Mouse (Mus musculus) neural tube, embryonic 15.5 days (tissue): ENCODE results near the gene A930017K11Rik. TPM values are rescaled to one million over a fixed set of nuclear protein-coding genes. Genes with fewer than 3 reads are reported as not detected.
A peak's percentile ranks its signal among the peaks of the same experiment; 100 is the strongest.

ENCODE experiments used
- ATAC-seq: fragments of 200-750 bp; cut with Nextera tagmentation; 2 replicates; pipeline ENCODE4 v1.8.0; 2017; ENCODE audit warnings: mild to moderate bottlenecking, moderate TSS enrichment, moderate library complexity; ENCODE audit not compliant: low FRiP score
- H3K27ac ChIP-seq: fragments of 300-500 bp; sonication (generic); replicated peaks from 2 replicates; pipeline ENCODE4 v1.5.1; 2015; ENCODE audit warnings: mild to moderate bottlenecking, inconsistent platforms
- H3K27me3 ChIP-seq: fragments of 300-500 bp; sonication (generic); replicated peaks from 2 replicates; pipeline ENCODE4 v1.6.1; 2015; ENCODE audit warnings: inconsistent platforms
- H3K36me3 ChIP-seq: fragments of 300-500 bp; sonication (generic); 2 replicates; pipeline ENCODE4 v1.6.1; 2015; ENCODE audit warnings: inconsistent platforms
- H3K4me1 ChIP-seq: fragments of 300-500 bp; sonication (generic); 2 replicates; pipeline ENCODE4 v1.6.1; 2015; ENCODE audit warnings: inconsistent platforms
- H3K4me2 ChIP-seq: fragments of 300-500 bp; sonication (generic); 2 replicates; pipeline ENCODE4 v1.6.1; 2015; ENCODE audit warnings: inconsistent platforms, mild to moderate bottlenecking, moderate library complexity
- H3K4me3 ChIP-seq: fragments of 300-500 bp; sonication (generic); replicated peaks from 2 replicates; pipeline ENCODE4 v1.5.1; 2015; ENCODE audit warnings: mild to moderate bottlenecking, inconsistent platforms
- H3K9ac ChIP-seq: fragments of 300-500 bp; sonication (generic); replicated peaks from 2 replicates; pipeline ENCODE4 v1.6.1; 2015; ENCODE audit warnings: mild to moderate bottlenecking, inconsistent platforms
- H3K9me3 ChIP-seq: fragments of 300-500 bp; sonication (generic); replicated peaks from 2 replicates; pipeline ENCODE4 v1.6.1; 2016; ENCODE audit warnings: inconsistent platforms
- WGBS: fragments of 180-500 bp; shearing (Covaris S2); methylation state at CpG from one replicate; pipeline ENCODE4 v1.1.7; 2015; ENCODE audit warnings: mixed read lengths; 5-methylcytosine and 5-hydroxymethylcytosine counted together
- polyA plus RNA-seq: library from polyadenylated mRNA; unstranded; fragments of >200 nt; fragmentation: Nextera tagmentation; extraction: Ambion mirVana; gene quantifications from 2 replicates; pipeline ENCODE4 v1.2.1, GENCODE M21; 2015

A930017K11Rik gene
- polyA plus RNA-seq, 1 experiment from 2014 or later: 0.24 TPM

DNA sequence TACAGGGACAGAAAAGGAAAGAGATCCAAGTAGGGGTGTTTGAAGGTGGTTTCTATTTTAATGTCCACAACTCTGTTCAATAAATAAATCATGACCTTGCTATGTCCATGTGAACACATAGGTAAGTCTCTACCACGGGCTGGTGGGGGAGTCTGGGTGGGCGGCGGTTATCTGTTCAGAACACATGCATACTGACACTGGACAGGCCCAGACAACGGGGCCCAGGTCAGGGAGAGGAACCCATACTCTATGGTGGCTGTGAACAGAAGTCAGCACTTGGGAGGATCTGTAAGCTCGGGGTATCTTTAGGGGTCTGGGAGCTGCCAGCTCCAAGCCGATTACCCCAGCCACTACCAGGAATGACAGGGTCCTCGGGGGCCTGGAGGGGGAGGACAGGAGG is 6.0 kb downstream of the A930017K11Rik start:
- Histone ChIP-seq H3K4me2 (no peak overlapping the region), H3K27ac (no peak overlapping the region), H3K4me1 (peaks cover 12% of the 10 kb centered on the region), H3K36me3 (no peaks in the 10 kb centered on the region), H3K9me3 (no peaks in the 10 kb centered on the region), H3K27me3 (peaks cover 18% of the 10 kb centered on the region), H3K4me3 (no peak overlapping the region), H3K9ac (no peak overlapping the region)
- 79% methylated on average over 7 of the region's 7 CpGs for whole genome bisulfite sequencing
- no peak for ATAC-seq

DNA sequence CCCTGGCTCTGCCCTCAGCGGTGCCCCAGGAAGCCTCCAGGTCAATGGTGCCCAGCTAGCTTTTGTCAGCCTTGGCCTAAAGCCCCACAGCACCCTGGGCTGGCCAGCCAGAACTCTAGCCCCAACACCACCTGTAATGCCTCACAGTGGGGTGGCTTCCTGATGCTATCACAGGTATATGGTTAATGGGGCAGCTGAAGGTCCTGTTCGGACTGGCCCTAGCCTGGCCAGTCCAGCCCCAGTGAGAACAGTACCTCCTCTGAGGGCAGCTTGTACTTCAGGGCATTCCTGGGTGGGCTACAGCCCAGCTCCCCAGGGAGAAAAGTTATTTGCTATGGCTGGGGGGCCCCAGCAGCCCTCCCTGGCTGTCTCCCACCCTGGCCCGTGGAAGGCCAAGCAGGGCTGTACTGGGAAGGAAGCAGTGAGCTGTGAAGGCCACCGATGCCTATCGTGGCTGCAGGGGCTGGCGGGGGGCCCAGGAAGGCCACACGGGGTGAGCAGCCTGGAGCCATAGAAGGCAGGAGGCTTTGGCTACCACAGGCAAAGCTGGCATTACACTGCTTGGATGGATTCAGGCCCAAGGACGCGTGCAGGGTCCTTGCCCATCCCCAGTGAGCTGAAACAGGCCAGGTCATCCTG is 6.7 kb downstream of the A930017K11Rik start:
- Histone ChIP-seq H3K4me2 (no peak overlapping the region), H3K9me3 (no peaks in the 10 kb centered on the region), H3K4me3 (no peak overlapping the region), H3K9ac (no peak overlapping the region), H3K4me1 (peaks cover 15% of the 10 kb centered on the region), H3K27ac (no peak overlapping the region), H3K36me3 (no peaks in the 10 kb centered on the region), H3K27me3 (peaks cover 12% of the 10 kb centered on the region)
- WGBS: 72% methylated on average over 9 of the region's 9 CpGs
- ATAC-seq: no peak

DNA sequence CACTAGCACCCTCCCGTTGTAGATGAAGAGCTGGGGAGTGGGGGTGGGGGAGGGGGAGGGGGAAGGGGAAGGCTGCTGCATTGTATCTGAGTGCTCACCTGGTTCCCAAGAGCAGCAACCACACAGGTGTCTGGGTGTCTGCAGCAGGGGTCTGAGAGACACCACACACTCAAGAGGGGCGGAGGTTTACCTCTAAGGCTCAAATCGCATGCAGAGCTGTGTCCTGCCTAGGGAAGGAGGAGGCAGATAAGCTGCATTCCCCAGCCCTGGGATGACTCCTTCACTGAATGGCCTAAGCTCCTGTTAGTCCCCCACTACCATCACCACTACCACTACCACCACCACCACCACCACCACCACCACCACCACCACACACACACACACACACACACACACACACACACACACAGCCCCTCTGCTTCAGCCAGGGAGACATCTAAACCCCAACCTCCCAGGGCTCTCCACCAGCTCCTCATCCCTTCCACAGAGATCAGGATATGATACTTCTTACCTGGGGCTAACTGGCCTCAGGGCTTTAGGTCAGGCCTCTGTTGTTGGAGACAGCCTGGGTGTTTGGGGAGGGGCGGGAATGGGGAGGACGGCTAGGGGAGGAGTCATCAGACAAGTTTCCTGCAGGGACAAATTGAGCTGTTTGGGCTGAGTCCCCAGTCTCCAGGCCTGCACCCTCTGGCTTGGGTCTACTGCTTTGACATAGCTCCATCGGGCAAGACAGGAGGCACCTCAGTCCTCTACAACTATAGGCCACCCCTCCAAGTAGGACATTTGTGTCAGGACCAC is 7.8 kb downstream of the A930017K11Rik start, which contains the start of the genes Pigq and Nhlrc4:
Gene Pigq (minus strand): TSS at position 571 of the 798 bp plus-strand sequence.
Gene Nhlrc4 (minus strand): TSS at position 596 of the 798 bp plus-strand sequence.
- H3K27me3 ChIP-seq: peaks cover 1% of the 10 kb centered on the region
- H3K27ac ChIP-seq: no peak within 1 kb of the TSS
- no peaks in the 10 kb centered on the region for H3K36me3 ChIP-seq
- H3K9me3 ChIP-seq: no peaks in the 10 kb centered on the region
- H3K4me1 ChIP-seq: peaks cover 24% of the 10 kb centered on the region
- WGBS: 62% methylated on average over 6 of the region's 6 CpGs
- no peak for ATAC-seq
- no peak within 1 kb of the TSS for H3K4me2 ChIP-seq
- no peak within 1 kb of the TSS for H3K4me3 ChIP-seq
- no peak within 1 kb of the TSS for H3K9ac ChIP-seq

DNA sequence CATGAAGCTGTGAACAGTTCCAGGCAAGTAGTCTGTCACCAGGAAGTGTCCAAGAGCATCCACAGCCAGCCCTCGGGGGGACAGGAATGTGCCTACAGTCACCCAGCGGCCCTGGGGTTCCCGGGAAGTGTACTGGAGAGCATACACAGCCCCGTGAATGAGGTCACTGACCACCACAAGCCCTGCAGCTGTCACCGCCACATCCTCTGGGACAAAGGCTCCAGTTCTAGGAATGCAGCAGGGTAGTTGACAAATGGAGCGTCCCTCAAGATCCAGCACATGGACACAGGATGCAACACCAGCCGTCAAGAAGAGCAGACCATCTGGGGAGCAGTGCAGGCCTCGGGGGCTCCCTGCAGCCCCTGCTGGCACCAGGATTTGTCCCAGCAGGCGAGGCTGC is 8.6 kb downstream of the A930017K11Rik start:
- Histone ChIP-seq H3K9ac (no peak overlapping the region), H3K9me3 (no peaks in the 10 kb centered on the region), H3K36me3 (no peaks in the 10 kb centered on the region), H3K4me2 (no peak overlapping the region), H3K4me3 (no peak overlapping the region), H3K27ac (no peak overlapping the region), H3K27me3 (no peaks in the 10 kb centered on the region), H3K4me1 (peaks cover 24% of the 10 kb centered on the region)
- WGBS: 83% methylated on average over 9 of the region's 9 CpGs
- no peak for ATAC-seq

DNA sequence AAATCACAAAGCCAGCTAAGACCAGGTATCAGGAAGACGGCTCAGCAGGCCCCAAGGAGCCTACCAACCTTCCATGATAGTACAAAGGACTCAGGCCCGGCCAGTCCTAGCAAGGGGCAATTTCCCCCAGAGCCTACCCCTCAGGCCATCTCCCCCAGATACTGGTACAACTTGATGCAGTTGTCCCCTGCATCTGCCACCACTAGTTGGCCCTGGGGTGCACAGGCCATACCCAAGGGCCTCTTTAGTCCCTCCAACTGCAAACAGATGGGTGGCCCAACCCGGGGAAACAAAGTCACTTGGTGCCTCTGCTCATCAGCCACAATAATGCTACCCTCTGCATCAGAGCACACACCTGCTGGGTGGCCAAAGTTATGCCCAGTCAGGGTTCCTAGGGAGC is 9.1 kb downstream of the A930017K11Rik start:
- H3K36me3 ChIP-seq: no peaks in the 10 kb centered on the region
- ATAC-seq: no peak
- H3K9ac ChIP-seq: no peak overlapping the region
- peaks cover 24% of the 10 kb centered on the region for H3K4me1 ChIP-seq
- no peaks in the 10 kb centered on the region for H3K27me3 ChIP-seq
- 90% methylated on average over 3 of the region's 3 CpGs for WGBS
- no peak overlapping the region for H3K27ac ChIP-seq
- H3K4me3 ChIP-seq: no peak overlapping the region
- no peak overlapping the region for H3K4me2 ChIP-seq
- H3K9me3 ChIP-seq: no peaks in the 10 kb centered on the region

DNA sequence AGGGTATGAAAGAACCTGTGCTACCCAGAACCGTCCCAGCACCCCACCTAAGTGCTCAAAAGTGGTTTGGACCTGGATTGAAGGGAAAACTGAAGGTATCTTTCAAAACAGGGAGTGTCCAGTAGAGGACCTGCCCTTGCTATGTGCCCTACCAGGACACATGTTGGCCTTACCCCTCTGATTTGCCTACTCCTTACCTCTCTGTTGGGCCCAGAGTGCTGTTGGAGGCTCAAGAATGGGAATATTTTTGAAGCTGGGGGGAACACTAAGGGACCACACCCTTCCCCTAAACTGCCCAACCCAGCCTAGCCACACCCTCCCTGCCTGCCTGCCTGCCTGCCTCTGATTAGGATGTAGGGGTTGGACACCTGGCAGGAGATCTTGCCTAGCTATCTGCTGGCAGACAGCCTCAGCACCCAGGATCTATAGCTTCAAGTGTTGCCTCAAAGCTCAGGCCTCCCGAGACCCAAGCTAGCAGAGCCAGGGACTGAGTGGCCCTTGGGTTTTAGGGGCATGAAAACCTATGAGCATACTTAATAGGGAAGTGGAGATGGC is 9.7 kb downstream of the A930017K11Rik start:
- no peaks in the 10 kb centered on the region for H3K36me3 ChIP-seq
- H3K4me3 ChIP-seq: no peak overlapping the region
- H3K4me1 ChIP-seq: peaks cover 24% of the 10 kb centered on the region
- H3K27me3 ChIP-seq: no peaks in the 10 kb centered on the region
- 90% methylated on average over 2 of the region's 2 CpGs for WGBS
- H3K4me2 ChIP-seq: peak overlapping the region; percentile 74; the same call in 1 of the 2 replicates
- no peak overlapping the region for H3K27ac ChIP-seq
- H3K9ac ChIP-seq: no peak overlapping the region
- ATAC-seq: no peak
- H3K9me3 ChIP-seq: no peaks in the 10 kb centered on the region

DNA sequence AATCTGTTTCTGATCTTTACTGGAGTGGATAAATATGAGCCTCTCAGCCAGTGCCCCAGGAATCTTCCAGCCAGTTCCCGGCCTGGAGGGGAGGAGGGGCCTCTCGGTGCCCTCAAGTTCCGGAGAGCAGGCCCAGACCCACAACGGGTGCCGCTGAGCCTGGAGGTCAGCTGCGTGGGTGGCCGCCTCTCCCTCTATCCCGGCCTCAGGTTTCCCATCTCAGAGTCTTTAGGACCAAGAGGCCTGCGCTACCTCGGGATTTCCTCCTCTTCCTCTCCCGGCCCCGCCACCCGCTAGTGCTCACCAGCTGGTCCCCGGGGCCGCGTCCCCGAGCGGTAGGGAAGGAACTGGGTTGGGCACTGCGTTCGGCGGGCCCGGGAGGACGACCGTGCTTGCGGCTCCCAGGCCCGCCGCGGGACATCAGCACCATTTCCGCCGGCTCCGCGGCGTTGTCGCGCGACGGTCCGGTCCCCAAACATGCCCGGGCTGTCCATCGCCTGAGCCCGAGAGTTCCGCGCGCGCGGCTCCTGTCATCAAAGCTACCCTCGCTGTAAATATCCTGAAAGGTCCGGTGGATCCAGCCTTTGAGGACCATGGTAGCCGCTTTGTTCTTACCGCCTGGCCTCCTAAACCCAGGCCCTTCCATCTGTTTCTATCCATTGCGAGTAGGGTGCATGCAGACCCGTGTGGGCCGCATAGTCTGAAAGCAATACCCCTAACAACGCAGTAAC is 10.7 kb downstream of the A930017K11Rik start:
- peaks cover 5% of the 10 kb centered on the region for H3K36me3 ChIP-seq
- 3% methylated on average over 49 of the region's 54 CpGs for WGBS
- peak; percentile 74; the same call in 1 of the 2 replicates for ATAC-seq

DNA sequence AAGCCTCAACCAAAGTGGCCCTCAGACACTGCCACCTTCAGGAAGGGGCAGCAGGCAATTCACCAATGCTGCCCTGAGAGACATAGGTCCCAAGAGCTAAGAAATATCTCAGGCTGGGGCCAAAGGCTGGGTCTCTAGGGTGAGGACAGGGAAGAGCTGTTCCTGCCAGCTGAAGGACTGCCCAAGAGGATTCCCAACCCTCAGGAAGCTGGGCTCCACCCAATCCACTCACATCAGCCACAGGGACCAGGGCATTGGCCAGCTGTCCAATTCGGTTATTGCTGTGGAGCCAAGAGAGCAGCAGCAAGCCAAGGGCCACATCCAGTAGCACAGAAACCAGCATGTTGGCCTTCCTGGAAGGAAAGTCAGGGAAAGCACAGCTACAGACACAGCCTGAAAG is 17.8 kb downstream of the A930017K11Rik start:
- no peaks in the 10 kb centered on the region for H3K9me3 ChIP-seq
- no peak overlapping the region for H3K4me3 ChIP-seq
- H3K9ac ChIP-seq: no peak overlapping the region
- H3K4me2 ChIP-seq: no peak overlapping the region
- H3K27ac ChIP-seq: no peak overlapping the region; the same call in 1 of the 2 replicates
- H3K36me3 ChIP-seq: peaks cover 62% of the 10 kb centered on the region
- no peaks in the 10 kb centered on the region for H3K4me1 ChIP-seq
- H3K27me3 ChIP-seq: no peaks in the 10 kb centered on the region
- 85% methylated on average over 1 of the region's 1 CpGs for WGBS
- ATAC-seq: no peak

More for the DNA sequence above, 10.7 kb downstream of the A930017K11Rik start:
- peak overlapping the region; percentile 74 for H3K4me2 ChIP-seq
- H3K9me3 ChIP-seq: no peaks in the 10 kb centered on the region
- H3K9ac ChIP-seq: peak overlapping the region; percentile 96
- H3K4me1 ChIP-seq: peaks cover 24% of the 10 kb centered on the region
- H3K4me3 ChIP-seq: peak overlapping the region; percentile 74
- peak overlapping the region; percentile 85 for H3K27ac ChIP-seq
- no peaks in the 10 kb centered on the region for H3K27me3 ChIP-seq

DNA sequence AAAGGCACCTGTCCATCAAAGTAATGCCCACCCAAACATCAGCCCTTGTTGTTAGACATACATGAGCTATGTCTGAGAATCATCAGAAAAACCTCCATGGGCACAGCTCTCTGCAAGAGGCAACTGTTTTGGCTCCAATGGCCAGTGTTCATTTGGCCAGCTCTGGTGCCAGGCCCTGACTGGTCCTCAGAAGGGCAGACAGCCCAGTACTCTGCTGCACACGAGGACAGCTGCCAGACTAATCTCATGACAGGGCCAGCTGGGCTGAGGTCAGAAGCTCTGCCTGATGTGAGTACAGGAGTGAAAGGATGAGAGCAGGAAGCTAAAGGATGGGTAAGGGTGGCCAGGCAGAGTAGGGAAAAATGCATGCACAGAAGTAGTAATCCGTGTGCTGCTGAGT is 27.0 kb downstream of the A930017K11Rik start:
- WGBS: 71% methylated on average over 2 of the region's 2 CpGs
- no peak overlapping the region for H3K27ac ChIP-seq
- H3K4me1 ChIP-seq: peaks cover 6% of the 10 kb centered on the region; the same call in 1 of the 2 replicates
- no peak overlapping the region for H3K4me3 ChIP-seq
- no peaks in the 10 kb centered on the region for H3K9me3 ChIP-seq
- peaks cover 32% of the 10 kb centered on the region for H3K36me3 ChIP-seq
- H3K4me2 ChIP-seq: no peak overlapping the region
- ATAC-seq: no peak
- H3K27me3 ChIP-seq: no peaks in the 10 kb centered on the region
- no peak overlapping the region for H3K9ac ChIP-seq

DNA sequence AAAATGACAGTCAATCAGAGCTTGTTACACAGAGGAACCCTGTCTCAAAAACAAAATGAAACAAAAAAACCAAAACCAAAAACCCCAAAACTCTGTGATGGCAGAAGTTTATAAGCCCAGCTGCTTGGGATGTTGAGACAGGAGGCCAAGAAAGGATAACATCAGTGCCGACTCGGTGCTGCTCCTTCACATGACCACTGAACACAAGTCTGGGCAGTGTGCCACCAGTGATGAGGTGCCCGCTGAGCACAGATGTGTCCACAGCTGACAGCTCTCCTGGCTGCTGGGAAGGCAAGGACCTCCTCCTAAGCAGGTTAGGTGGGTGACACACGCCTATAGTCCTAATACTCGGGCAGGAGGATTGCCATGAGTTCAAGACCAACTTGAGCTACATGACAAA is 30.2 kb downstream of the A930017K11Rik start:
- 78% methylated on average over 5 of the region's 5 CpGs for WGBS
- H3K27ac ChIP-seq: no peak overlapping the region
- 0 out of 2 replicates have a peak, but pooled peaks cover 7% of the 10 kb centered on the region for H3K36me3 ChIP-seq
- H3K9ac ChIP-seq: no peak overlapping the region
- no peaks in the 10 kb centered on the region for H3K9me3 ChIP-seq
- no peak overlapping the region for H3K4me3 ChIP-seq
- no peak for ATAC-seq
- no peaks in the 10 kb centered on the region for H3K27me3 ChIP-seq
- no peak overlapping the region for H3K4me2 ChIP-seq
- peaks cover 23% of the 10 kb centered on the region for H3K4me1 ChIP-seq
